10 mouse cellular contexts compared by ENCODE assay signal in the genomic region with DNA sequence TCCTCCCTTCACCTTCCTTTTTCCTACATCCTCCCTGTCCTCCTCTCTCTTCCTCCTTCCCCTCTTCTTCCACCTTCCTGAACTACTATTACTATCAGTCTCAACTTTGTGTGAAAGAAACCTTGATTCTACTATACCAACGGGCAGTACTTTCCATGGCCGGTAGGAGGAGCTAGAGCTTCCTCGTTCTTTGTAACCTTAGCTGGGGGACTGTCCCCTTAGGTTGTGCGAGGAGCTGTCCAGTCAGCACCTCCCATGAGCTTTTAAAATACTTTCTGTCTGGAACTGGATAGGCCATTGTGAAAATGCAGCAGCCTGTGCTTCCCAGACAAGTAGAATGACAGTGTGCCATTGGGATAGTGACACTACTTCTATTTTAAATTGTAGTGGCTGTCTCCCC. TPM values are rescaled to one million over a fixed set of nuclear protein-coding genes. Genes with fewer than 3 reads are reported as not detected.
DNase-seq lines count a peak whose midpoint lies in the region; ATAC-seq and TF ChIP-seq lines count a peak whose summit lies in the region.
"Had no signal": no experiment of that assay in that cellular context is flagged by ENCODE, and none has a peak within 500 bp of the region (broad histone marks: within the 10 kb centered on the region; RNA-seq: fewer than 3 reads in every experiment).

No protein-coding gene starts in this region.

- H3K9ac ChIP-seq in forebrain, embryonic 12.5 days, result no peak overlapping the region
- H3K9ac ChIP-seq in forebrain, embryonic 13.5 days, result no peak overlapping the region
- H3K9ac ChIP-seq in forebrain, embryonic 14.5 days (ENCODE audit: low read length), result no peak overlapping the region
- H3K9ac ChIP-seq in kidney, postnatal 0 days (ENCODE audit: low read depth, low read length), result no peak overlapping the region
- H3K9ac ChIP-seq in liver, postnatal 0 days (replicated peaks), result no peak overlapping the region
- no peak overlapping the region for H3K9ac ChIP-seq in stomach, postnatal 0 days (ENCODE audit: low read length)
- H3K9ac ChIP-seq: stomach, embryonic 15.5 days had no signal

- H3K4me1 ChIP-seq in forebrain, embryonic 12.5 days, result peaks cover 12% of the 10 kb centered on the region
- peaks cover 11% of the 10 kb centered on the region; the same call in 1 of the 2 replicates for H3K4me1 ChIP-seq in forebrain, embryonic 13.5 days
- H3K4me1 ChIP-seq in forebrain, embryonic 14.5 days (ENCODE audit: control insufficient read depth, insufficient read depth, low read length), result no peaks in the 10 kb centered on the region
- H3K4me1 ChIP-seq in kidney, postnatal 0 days (replicated peaks; ENCODE audit: insufficient read depth, low read length), result no peaks in the 10 kb centered on the region
- no peaks in the 10 kb centered on the region for H3K4me1 ChIP-seq in liver, postnatal 0 days (ENCODE audit: insufficient read depth)
- H3K4me1 ChIP-seq in stomach, postnatal 0 days (replicated peaks; ENCODE audit: control insufficient read depth, insufficient read depth), result no peaks in the 10 kb centered on the region
- H3K4me1 ChIP-seq: stomach, embryonic 15.5 days had no signal

- peak; percentile 23 for DNase-seq in A20 (ENCODE audit: low read depth, low spot score)
- peak; percentile 61 for DNase-seq in brain, adult 2 months (ENCODE audit: low read depth, low spot score)
- peak; percentile 80 for DNase-seq in forebrain, embryonic 14.5 days (ENCODE audit: low spot score)
- peak; percentile 93 for DNase-seq in kidney, postnatal 0 days (ENCODE audit: low spot score)
- DNase-seq in liver, postnatal 0 days, result peak; percentile 65
- peak; percentile 78 for DNase-seq in stomach, postnatal 0 days (ENCODE audit: low spot score)

- H3K4me3 ChIP-seq in forebrain, embryonic 12.5 days (replicated peaks), result no peak overlapping the region
- no peak overlapping the region for H3K4me3 ChIP-seq in forebrain, embryonic 13.5 days
- no peak overlapping the region for H3K4me3 ChIP-seq in forebrain, embryonic 14.5 days (ENCODE audit: low read depth, low read length)
- no peak overlapping the region for H3K4me3 ChIP-seq in kidney, postnatal 0 days (replicated peaks; ENCODE audit: low read depth, low read length)
- no peak overlapping the region for H3K4me3 ChIP-seq in liver, postnatal 0 days (ENCODE audit: low read depth, low read length)
- H3K4me3 ChIP-seq in stomach, postnatal 0 days (ENCODE audit: low read depth, low read length), result no peak overlapping the region
- H3K4me3 ChIP-seq: stomach, embryonic 15.5 days had no signal

- H3K9me3 ChIP-seq in forebrain, embryonic 12.5 days, result no peaks in the 10 kb centered on the region
- H3K9me3 ChIP-seq in forebrain, embryonic 13.5 days (replicated peaks), result no peaks in the 10 kb centered on the region
- H3K9me3 ChIP-seq in forebrain, embryonic 14.5 days (replicated peaks; ENCODE audit: control insufficient read depth, low read length), result no peaks in the 10 kb centered on the region
- H3K9me3 ChIP-seq in kidney, postnatal 0 days (replicated peaks; ENCODE audit: low read length), result no peaks in the 10 kb centered on the region
- no peaks in the 10 kb centered on the region for H3K9me3 ChIP-seq in liver, postnatal 0 days (ENCODE audit: low read length)
- no peaks in the 10 kb centered on the region for H3K9me3 ChIP-seq in stomach, postnatal 0 days (ENCODE audit: control insufficient read depth, low read length)
- H3K9me3 ChIP-seq: stomach, embryonic 15.5 days had no signal

- H3K4me2 ChIP-seq in forebrain, embryonic 12.5 days, result no peak overlapping the region
- no peak overlapping the region for H3K4me2 ChIP-seq in forebrain, embryonic 13.5 days
- H3K4me2 ChIP-seq in forebrain, embryonic 14.5 days (ENCODE audit: low read length), result no peak overlapping the region
- H3K4me2 ChIP-seq in kidney, postnatal 0 days (ENCODE audit: low read length), result no peak overlapping the region
- no peak overlapping the region for H3K4me2 ChIP-seq in liver, postnatal 0 days (ENCODE audit: low read depth, low read length)
- H3K4me2 ChIP-seq in stomach, postnatal 0 days (replicated peaks; ENCODE audit: low read depth), result no peak overlapping the region
- H3K4me2 ChIP-seq: stomach, embryonic 15.5 days had no signal

- no peak overlapping the region for H3K27ac ChIP-seq in forebrain, embryonic 12.5 days
- no peak overlapping the region for H3K27ac ChIP-seq in forebrain, embryonic 13.5 days
- H3K27ac ChIP-seq in forebrain, embryonic 14.5 days (ENCODE audit: low read depth, low read length), result no peak overlapping the region
- H3K27ac ChIP-seq in kidney, postnatal 0 days, result no peak overlapping the region
- H3K27ac ChIP-seq in liver, postnatal 0 days (ENCODE audit: low read depth), result no peak overlapping the region
- H3K27ac ChIP-seq in stomach, postnatal 0 days (replicated peaks), result no peak overlapping the region
- H3K27ac ChIP-seq: stomach, embryonic 15.5 days had no signal

- no peak for TF ChIP-seq EP300 in liver, postnatal 0 days (IDR thresholded peaks at IDR 0.05; ENCODE audit: low read depth)
- no peak for TF ChIP-seq EP300 in stomach, postnatal 0 days (optimal IDR thresholded peaks at IDR 0.05)

- WGBS in forebrain, embryonic 12.5 days, result 0% methylated on average over 4 of the region's 4 CpGs
- WGBS in forebrain, embryonic 13.5 days, result under 1% methylated on average over 4 of the region's 4 CpGs
- whole genome bisulfite sequencing in forebrain, embryonic 14.5 days, result under 1% methylated on average over 4 of the region's 4 CpGs
- under 1% methylated on average over 4 of the region's 4 CpGs for WGBS in kidney, postnatal 0 days
- WGBS in liver, postnatal 0 days (ENCODE audit: insufficient replicate concordance), result 2% methylated on average over 4 of the region's 4 CpGs
- 0% methylated on average over 4 of the region's 4 CpGs for WGBS in stomach, postnatal 0 days

- no peaks in the 10 kb centered on the region for H3K36me3 ChIP-seq in forebrain, embryonic 12.5 days (replicated peaks)
- no peaks in the 10 kb centered on the region for H3K36me3 ChIP-seq in forebrain, embryonic 13.5 days (ENCODE audit: poor library complexity, severe bottlenecking)
- H3K36me3 ChIP-seq in forebrain, embryonic 14.5 days (ENCODE audit: control insufficient read depth, insufficient read depth, low read length), result no peaks in the 10 kb centered on the region
- no peaks in the 10 kb centered on the region for H3K36me3 ChIP-seq in kidney, postnatal 0 days (ENCODE audit: insufficient read depth, low read length)
- no peaks in the 10 kb centered on the region for H3K36me3 ChIP-seq in liver, postnatal 0 days (replicated peaks; ENCODE audit: insufficient read depth, low read length)
- no peaks in the 10 kb centered on the region for H3K36me3 ChIP-seq in stomach, postnatal 0 days (ENCODE audit: control insufficient read depth, insufficient read depth, low read length)
- H3K36me3 ChIP-seq: G1E; stomach, embryonic 15.5 days had no signal

- TF ChIP-seq CTCF in kidney, postnatal 0 days (IDR thresholded peaks at IDR 0.05; ENCODE audit: low read depth), result peak; percentile 96
- peak; percentile 72 for TF ChIP-seq CTCF in liver, postnatal 0 days (IDR thresholded peaks at IDR 0.05; ENCODE audit: low read depth)
- TF ChIP-seq CTCF in stomach, postnatal 0 days (IDR thresholded peaks at IDR 0.05; ENCODE audit: low read depth), result peak; percentile 91

- ATAC-seq in forebrain, embryonic 12.5 days (ENCODE audit: low FRiP score), result peak; percentile 30; the same call in 1 of the 2 replicates
- no peak for ATAC-seq in forebrain, embryonic 13.5 days
- ATAC-seq in forebrain, embryonic 14.5 days, result no peak
- no peak; the same call in 1 of the 2 replicates for ATAC-seq in kidney, postnatal 0 days (replicated peaks; ENCODE audit: low FRiP score, low read depth)
- ATAC-seq in liver, postnatal 0 days, result no peak
- ATAC-seq in stomach, postnatal 0 days (ENCODE audit: low FRiP score, low TSS enrichment), result peak; percentile 64; the same call in 1 of the 2 replicates

- H3K27me3 ChIP-seq in forebrain, embryonic 12.5 days, result peaks cover 35% of the 10 kb centered on the region
- H3K27me3 ChIP-seq in forebrain, embryonic 13.5 days, result peaks cover 41% of the 10 kb centered on the region
- peaks cover 26% of the 10 kb centered on the region for H3K27me3 ChIP-seq in forebrain, embryonic 14.5 days (replicated peaks; ENCODE audit: control insufficient read depth, insufficient read depth, low read length)
- H3K27me3 ChIP-seq in kidney, postnatal 0 days (ENCODE audit: insufficient read depth, low read length), result peaks cover 15% of the 10 kb centered on the region
- H3K27me3 ChIP-seq in liver, postnatal 0 days (ENCODE audit: insufficient read depth, low read length), result peaks cover 14% of the 10 kb centered on the region
- H3K27me3 ChIP-seq in stomach, postnatal 0 days (ENCODE audit: control insufficient read depth, insufficient read depth, low read length), result no peaks in the 10 kb centered on the region

RNA-seq across cellular contexts. Expression of a gene that starts 3.3 kb away (rescaled TPM):
- 16.2 and 16.4 TPM in 2 replicates for polyA plus RNA-seq in forebrain, embryonic 12.5 days (2016; fragmentation: Nextera tagmentation; extraction: Ambion mirVana)
- polyA plus RNA-seq in forebrain, embryonic 13.5 days (2015; fragmentation: Nextera tagmentation; extraction: Ambion mirVana), result 52.1 and 58.3 TPM in 2 replicates
- polyA plus RNA-seq in forebrain, embryonic 14.5 days (2014; fragmentation: Nextera tagmentation; extraction: Ambion mirVana), result 75.8 and 118 TPM in 2 replicates
- polyA plus RNA-seq in kidney, postnatal 0 days (2015; fragmentation: Nextera tagmentation; extraction: Ambion mirVana), result 3.3 and 3.9 TPM in 2 replicates
- 0.12 and 0.30 TPM in 2 replicates for polyA plus RNA-seq in liver, postnatal 0 days (2015; fragmentation: Nextera tagmentation; extraction: Ambion mirVana)
- polyA plus RNA-seq in stomach, postnatal 0 days (2015; fragmentation: Nextera tagmentation; extraction: Ambion mirVana), result 1.9 and 2.2 TPM in 2 replicates
- polyA plus RNA-seq: G1E had no signal

Comparison
In these comparisons a context has a peak if more than half of its experiments do, and no peak if none do; other contexts are left out.
1. ATAC-seq: peak in forebrain, embryonic 12.5 days (single experiment) and stomach, postnatal 0 days (single experiment); none in forebrain, embryonic 13.5 days (single experiment), forebrain, embryonic 14.5 days (single experiment), kidney, postnatal 0 days (single experiment) and liver, postnatal 0 days (single experiment).
2. DNase-seq: peak in every context shown above with its lines; median percentile 93 in kidney, postnatal 0 days; 80 in forebrain, embryonic 14.5 days; 78 in stomach, postnatal 0 days; 65 in liver, postnatal 0 days; 61 in brain, adult 2 months; 23 in A20.
3. Peak in every context shown above with its lines, with median percentiles within 50 percentile points of each other: CTCF ChIP-seq.